ENCODE assay signal across 10 mouse cellular contexts in the genomic region with DNA sequence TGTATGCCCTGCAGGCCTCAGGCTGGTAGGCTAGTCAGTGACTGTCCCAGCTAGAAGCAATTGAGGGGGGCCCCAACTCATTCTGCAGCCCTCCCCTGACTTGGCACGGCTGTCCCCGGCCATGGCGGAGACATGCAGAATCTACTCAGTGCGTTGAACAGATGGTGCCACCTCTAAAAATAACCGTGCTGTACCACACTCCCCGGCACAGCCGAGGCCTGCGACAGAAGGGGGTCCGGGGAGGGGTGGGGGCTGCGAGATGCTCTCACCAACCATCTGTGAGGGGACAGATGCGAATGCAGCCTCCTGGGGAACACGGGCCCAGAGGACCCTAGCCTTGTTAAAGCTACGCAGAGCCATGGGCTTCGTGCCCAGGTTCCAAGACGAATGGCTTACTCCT.
DNase-seq lines count a peak whose midpoint lies in the region; ATAC-seq and TF ChIP-seq lines count a peak whose summit lies in the region.
"Had no signal": no experiment of that assay in that cellular context is flagged by ENCODE, and none has a peak within 500 bp of the region (broad histone marks: within the 10 kb centered on the region; RNA-seq: fewer than 3 reads in every experiment).

No protein-coding gene starts in this region.

- H3K9ac ChIP-seq in embryonic facial prominence, embryonic 15.5 days = no peak overlapping the region
- no peak overlapping the region for H3K9ac ChIP-seq in hindbrain, postnatal 0 days (replicated peaks; ENCODE audit: low read length)
- no peak overlapping the region for H3K9ac ChIP-seq in heart, embryonic 11.5 days (ENCODE audit: low read depth, low read length)

- 85% methylated on average over 15 of the region's 15 CpGs for WGBS in embryonic facial prominence, embryonic 15.5 days
- WGBS in hindbrain, postnatal 0 days = 30% methylated on average over 15 of the region's 15 CpGs
- WGBS in heart, embryonic 11.5 days (ENCODE audit: insufficient replicate concordance) = 77% methylated on average over 15 of the region's 15 CpGs

- peak; percentile 82 for DNase-seq in hindbrain, postnatal 0 days (ENCODE audit: low spot score)
- DNase-seq in left cerebral cortex, postnatal 4 days = peak; percentile 95
- no peak for DNase-seq in kidney, postnatal 10 days
- no peak for DNase-seq in adrenal gland, postnatal 10 days
- DNase-seq: lung, adult 18-20 months had no signal

- no peaks in the 10 kb centered on the region for H3K27me3 ChIP-seq in embryonic facial prominence, embryonic 15.5 days
- H3K27me3 ChIP-seq in hindbrain, postnatal 0 days (ENCODE audit: insufficient read depth, low read length) = no peaks in the 10 kb centered on the region
- H3K27me3 ChIP-seq in heart, embryonic 11.5 days (ENCODE audit: control insufficient read depth, insufficient read depth, low read length) = peaks cover 4% of the 10 kb centered on the region; the same call in 1 of the 2 replicates

- H3K4me3 ChIP-seq in embryonic facial prominence, embryonic 15.5 days (replicated peaks) = no peak overlapping the region
- H3K4me3 ChIP-seq in hindbrain, postnatal 0 days (ENCODE audit: low read length) = no peak overlapping the region
- H3K4me3 ChIP-seq in heart, embryonic 11.5 days (ENCODE audit: low read depth, low read length) = no peak overlapping the region

- H3K4me1 ChIP-seq in embryonic facial prominence, embryonic 15.5 days = no peaks in the 10 kb centered on the region
- H3K4me1 ChIP-seq in hindbrain, postnatal 0 days (ENCODE audit: insufficient read depth, low read length) = peaks cover 35% of the 10 kb centered on the region
- H3K4me1 ChIP-seq in heart, embryonic 11.5 days (ENCODE audit: control insufficient read depth, insufficient read depth, low read length) = no peaks in the 10 kb centered on the region

- intact Hi-C loops in left cerebral cortex, postnatal 4 days (cut with DNase I) = no loop called here

- H3K27ac ChIP-seq in embryonic facial prominence, embryonic 15.5 days (replicated peaks) = no peak overlapping the region
- H3K27ac ChIP-seq in hindbrain, postnatal 0 days = peak overlapping the region; percentile 58; the same call in 1 of the 2 replicates
- no peak overlapping the region for H3K27ac ChIP-seq in heart, embryonic 11.5 days (ENCODE audit: low read depth, low read length)

- no peak for TF ChIP-seq CTCF in hindbrain, postnatal 0 days (IDR thresholded peaks at IDR 0.05; ENCODE audit: low read depth)

- H3K4me2 ChIP-seq in embryonic facial prominence, embryonic 15.5 days (replicated peaks) = no peak overlapping the region
- H3K4me2 ChIP-seq in hindbrain, postnatal 0 days (ENCODE audit: low read depth, low read length) = no peak overlapping the region
- no peak overlapping the region for H3K4me2 ChIP-seq in heart, embryonic 11.5 days

- no peaks in the 10 kb centered on the region for H3K36me3 ChIP-seq in embryonic facial prominence, embryonic 15.5 days
- H3K36me3 ChIP-seq in hindbrain, postnatal 0 days (ENCODE audit: insufficient read depth, low read length) = no peaks in the 10 kb centered on the region
- H3K36me3 ChIP-seq in heart, embryonic 11.5 days (ENCODE audit: control insufficient read depth, insufficient read depth, low read length) = no peaks in the 10 kb centered on the region

- peak; percentile 24; the same call in 1 of the 2 replicates for ATAC-seq in cerebellum, adult (ENCODE audit: insufficient number of reproducible peaks, low FRiP score, low TSS enrichment)
- 0 out of 2 replicates have a peak, but pooled peaks have one; percentile 12 for ATAC-seq in embryonic facial prominence, embryonic 15.5 days (ENCODE audit: insufficient number of reproducible peaks, low FRiP score, low TSS enrichment, low read depth)
- ATAC-seq in hindbrain, postnatal 0 days = peak; percentile 32
- no peak for ATAC-seq in heart, embryonic 11.5 days (replicated peaks; ENCODE audit: insufficient number of reproducible peaks, low FRiP score, low TSS enrichment)
- ATAC-seq in CD4-positive, CD25-positive, alpha-beta regulatory T cell, adult 4 months = no peak
- ATAC-seq: intestine, postnatal 0 days had no signal

- no peaks in the 10 kb centered on the region for H3K9me3 ChIP-seq in embryonic facial prominence, embryonic 15.5 days (replicated peaks)
- H3K9me3 ChIP-seq in hindbrain, postnatal 0 days (ENCODE audit: low read length) = no peaks in the 10 kb centered on the region
- H3K9me3 ChIP-seq in heart, embryonic 11.5 days (replicated peaks; ENCODE audit: control insufficient read depth, low read length) = no peaks in the 10 kb centered on the region

Comparison
In these comparisons a context has a peak if more than half of its experiments do, and no peak if none do; other contexts are left out.
1. ATAC-seq: peak in cerebellum, adult (single experiment), embryonic facial prominence, embryonic 15.5 days (single experiment) and hindbrain, postnatal 0 days (single experiment); none in heart, embryonic 11.5 days (single experiment) and CD4-positive, CD25-positive, alpha-beta regulatory T cell, adult 4 months (single experiment).
2. DNase-seq: peak in hindbrain, postnatal 0 days (single experiment) and left cerebral cortex, postnatal 4 days (single experiment); none in kidney, postnatal 10 days (single experiment) and adrenal gland, postnatal 10 days (single experiment).